15 mouse cellular contexts compared by ENCODE assay signal in the genomic region with DNA sequence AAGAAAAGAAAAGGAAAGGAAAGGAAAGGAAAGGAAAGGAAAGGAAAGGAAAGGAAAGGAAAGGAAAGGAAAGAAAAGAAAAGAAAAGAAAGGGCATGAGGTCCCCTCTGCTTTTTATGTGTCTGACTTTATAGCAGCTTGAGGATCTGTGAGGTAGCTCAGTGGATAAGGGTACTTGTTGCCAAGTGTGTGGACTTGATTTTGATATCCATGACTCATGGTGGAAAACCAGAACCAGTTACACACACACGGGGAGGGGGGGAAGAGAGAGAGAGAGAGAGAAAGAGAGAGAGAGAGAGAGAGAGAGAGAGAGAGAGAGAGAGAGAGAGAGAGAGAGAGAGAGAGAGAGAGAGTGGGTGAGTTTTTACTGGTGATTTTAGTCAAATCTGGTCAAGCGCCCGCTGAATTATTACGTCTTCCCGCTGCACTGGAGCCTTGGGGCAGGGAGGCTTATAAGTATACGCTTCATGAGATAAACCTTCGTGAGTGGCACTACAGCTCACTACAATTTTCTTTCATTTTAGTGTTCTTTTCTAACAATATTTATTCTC.
"Had no signal": no experiment of that assay in that cellular context is flagged by ENCODE, and none has a peak within 500 bp of the region (broad histone marks: within the 10 kb centered on the region; RNA-seq: fewer than 3 reads in every experiment).

No protein-coding gene starts in this region.

- H3K4me2 ChIP-seq: kidney, embryonic 15.5 days; limb, embryonic 13.5 days; neural tube, embryonic 13.5 days had no signal

- H3K4me3 ChIP-seq: kidney, embryonic 15.5 days; limb, embryonic 13.5 days; midbrain, embryonic 10.5 days; neural tube, embryonic 13.5 days; stomach, embryonic 15.5 days had no signal

- H3K27ac ChIP-seq: kidney, embryonic 15.5 days; limb, embryonic 13.5 days; liver, embryonic 14.5 days; midbrain, embryonic 10.5 days; neural tube, embryonic 13.5 days; stomach, embryonic 15.5 days had no signal

- H3K9ac ChIP-seq: kidney, embryonic 15.5 days; limb, embryonic 13.5 days; liver, embryonic 14.5 days; neural tube, embryonic 13.5 days; stomach, embryonic 15.5 days had no signal

- ATAC-seq: midbrain, embryonic 16.5 days had no signal

- H3K4me1 ChIP-seq: stomach, embryonic 15.5 days had no signal

- H3K9me3 ChIP-seq: kidney, embryonic 15.5 days; limb, embryonic 13.5 days; midbrain, embryonic 10.5 days; neural tube, embryonic 13.5 days; stomach, embryonic 15.5 days had no signal

- H3K36me3 ChIP-seq: kidney, embryonic 15.5 days; limb, embryonic 13.5 days; midbrain, embryonic 10.5 days; neural tube, embryonic 13.5 days; stomach, embryonic 15.5 days had no signal

- H3K27me3 ChIP-seq: kidney, embryonic 15.5 days; limb, embryonic 13.5 days; neural tube, embryonic 13.5 days; stomach, embryonic 15.5 days had no signal

- DNase-seq: kidney, adult 18-20 months; left cerebral cortex, postnatal 4 days; lung, adult 2 months; lung, postnatal 10 days; lung, postnatal 4 days; right cerebral cortex, adult 18-20 months; right cerebral cortex, postnatal 25 days; thymus, postnatal 4 days had no signal
